Mouse (Mus musculus): ENCODE results near the gene Prkcb. TPM values are rescaled to one million over a fixed set of nuclear protein-coding genes. Genes with fewer than 3 reads are reported as not detected.

The Prkcb gene
- polyA plus RNA-seq, 2 experiments from 2014 or later: 71.9 to 78.3 TPM

GRCm38 (mm10) chr7:122605066-122605465, 316.5 kb downstream of the Prkcb start:
- no peak for ATAC-seq

- no peak for ATAC-seq
Measured at GRCm38 (mm10) chr7:122609420-122609819, 320.9 kb downstream of the Prkcb start.

- no peak for ATAC-seq
Measured at GRCm38 (mm10) chr7:122610161-122610560, 321.6 kb downstream of the Prkcb start.

GRCm38 (mm10) chr7:122613876-122614275, 325.3 kb downstream of the Prkcb start:
- ATAC-seq: no peak

- no peak for ATAC-seq
Measured at GRCm38 (mm10) chr7:122622125-122622774, 333.7 kb downstream of the Prkcb start.

- no peak for ATAC-seq
Measured at GRCm38 (mm10) chr7:122623753-122624152, 335.2 kb downstream of the Prkcb start.

GRCm38 (mm10) chr7:122628050-122628449, 339.5 kb downstream of the Prkcb start:
- ATAC-seq: no peak

GRCm38 (mm10) chr7:122630386-122630785, 341.8 kb downstream of the Prkcb start:
- ATAC-seq: no peak

- ATAC-seq: no peak
Measured at GRCm38 (mm10) chr7:122631151-122631550, 342.6 kb downstream of the Prkcb start.

GRCm38 (mm10) chr7:122632946-122633345, 344.4 kb downstream of the Prkcb start:
- no peak for ATAC-seq

- no peak for ATAC-seq
Measured at GRCm38 (mm10) chr7:122633463-122633862, 344.9 kb downstream of the Prkcb start.

GRCm38 (mm10) chr7:122643676-122644075, 355.1 kb downstream of the Prkcb start:
- no peak for ATAC-seq

- ATAC-seq: no peak
Measured at GRCm38 (mm10) chr7:122649306-122649705, 360.8 kb downstream of the Prkcb start.

GRCm38 (mm10) chr7:122652523-122652922, 364.0 kb downstream of the Prkcb start:
- no peak for ATAC-seq

- ATAC-seq: no peak
Measured at GRCm38 (mm10) chr7:122656671-122657070, 368.1 kb downstream of the Prkcb start.

- ATAC-seq: no peak
Measured at GRCm38 (mm10) chr7:122657423-122658126, 369.0 kb downstream of the Prkcb start.

GRCm38 (mm10) chr7:122665311-122666049, 376.9 kb downstream of the Prkcb start:
- no peak for ATAC-seq

- no peak for ATAC-seq
Measured at GRCm38 (mm10) chr7:122667903-122668302, 379.4 kb downstream of the Prkcb start.

GRCm38 (mm10) chr7:122670442-122670872, 381.9 kb downstream of the Prkcb start, which contains the start of gene Cacng3:
Cacng3 (plus strand) TSS chr7:122670492.
- ATAC-seq: no peak

- ATAC-seq: no peak
Measured at GRCm38 (mm10) chr7:122670873-122671641, 382.5 kb downstream of the Prkcb start.

- no peak for ATAC-seq
Measured at GRCm38 (mm10) chr7:122672981-122673380, 384.4 kb downstream of the Prkcb start.

- ATAC-seq: no peak
Measured at GRCm38 (mm10) chr7:122675207-122675606, 386.7 kb downstream of the Prkcb start.
